Mouse (Mus musculus) adrenal gland, postnatal 10 days (tissue): Measurements from ENCODE around the gene Cspg4. TPM values are rescaled to one million over a fixed set of nuclear protein-coding genes. Genes with fewer than 3 reads are reported as not detected.
"Not testable (repeated sequence)": the region's sequence is repeated elsewhere in the genome, so short reads cannot be mapped to it uniquely, and the experiment has no call there.

Experiments
- DNase-seq: peaks from one replicate; pipeline ENCODE4 v3.0.0; 2021; ENCODE audit warnings: mixed read lengths
- total RNA-seq, 2 experiments: library from RNA; stranded (reverse); gene quantifications; 2 replicates each; pipeline ENCODE4 v1.2.3; 2021

Gene Cspg4
- total RNA-seq, 2 experiments from 2014 or later, result 14.8 to 20.7 TPM

DNA sequence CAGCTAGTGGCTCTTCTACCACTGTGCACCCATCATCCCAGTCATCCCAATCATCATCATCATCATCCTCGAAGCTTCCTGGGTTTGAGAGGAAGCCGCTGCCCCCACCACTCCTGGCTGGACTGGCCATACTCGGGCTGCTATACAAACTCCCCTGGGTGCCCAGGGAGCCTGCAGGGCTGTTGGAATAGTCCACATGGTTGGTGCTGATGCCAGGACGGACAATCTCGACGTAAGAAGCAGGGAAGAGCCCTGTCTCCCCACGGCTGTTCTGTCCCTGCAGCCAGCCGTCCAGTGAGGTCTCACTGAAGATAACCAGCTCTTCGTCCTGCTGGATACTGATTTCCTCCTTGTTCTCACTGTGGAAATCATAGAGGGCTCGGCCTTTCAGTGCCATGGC is 61.6 kb downstream of the Cspg4 start:
- DNase-seq, result no peak

DNA sequence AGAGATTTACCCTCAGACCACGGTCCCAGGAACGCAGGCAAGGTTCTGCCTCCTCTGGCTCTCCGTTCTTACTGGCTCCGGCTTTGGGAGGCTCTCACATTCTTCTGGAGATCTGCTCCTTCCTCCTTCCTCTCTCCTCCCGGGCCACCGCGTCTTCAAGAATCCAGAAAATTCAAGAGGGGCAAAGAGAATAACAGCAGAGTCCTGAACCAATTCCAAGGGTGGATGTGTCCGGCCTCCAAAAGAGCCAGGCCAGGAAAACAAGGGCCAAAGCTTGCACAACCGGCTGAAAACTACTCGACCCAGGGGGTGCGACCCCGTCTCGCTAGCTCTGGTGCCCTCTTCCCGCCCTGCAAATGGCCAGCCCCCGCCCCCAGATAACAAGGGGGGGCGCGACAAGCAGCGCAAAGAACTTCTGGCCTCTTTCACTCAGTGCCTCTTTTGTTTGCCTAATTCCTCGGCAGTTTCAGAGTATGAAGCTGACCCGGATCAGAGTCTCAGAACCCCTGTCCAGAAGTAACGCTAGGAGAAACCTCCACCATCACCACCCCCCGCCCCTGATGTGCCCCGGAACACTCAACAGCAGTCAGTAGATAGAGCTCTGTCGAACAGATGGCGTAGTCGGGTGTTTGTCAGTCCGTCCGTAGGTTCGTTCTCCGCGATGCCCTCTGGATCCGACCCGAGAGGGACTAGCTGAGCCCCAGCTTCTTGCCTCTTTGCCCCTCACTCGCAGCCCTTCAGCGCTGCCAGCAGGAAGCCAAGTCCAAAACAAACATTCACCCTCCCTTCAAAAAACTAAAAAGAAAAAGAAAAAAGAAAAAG is 62.6 kb downstream of the Cspg4 start:
- peak; percentile 59 for DNase-seq

DNA sequence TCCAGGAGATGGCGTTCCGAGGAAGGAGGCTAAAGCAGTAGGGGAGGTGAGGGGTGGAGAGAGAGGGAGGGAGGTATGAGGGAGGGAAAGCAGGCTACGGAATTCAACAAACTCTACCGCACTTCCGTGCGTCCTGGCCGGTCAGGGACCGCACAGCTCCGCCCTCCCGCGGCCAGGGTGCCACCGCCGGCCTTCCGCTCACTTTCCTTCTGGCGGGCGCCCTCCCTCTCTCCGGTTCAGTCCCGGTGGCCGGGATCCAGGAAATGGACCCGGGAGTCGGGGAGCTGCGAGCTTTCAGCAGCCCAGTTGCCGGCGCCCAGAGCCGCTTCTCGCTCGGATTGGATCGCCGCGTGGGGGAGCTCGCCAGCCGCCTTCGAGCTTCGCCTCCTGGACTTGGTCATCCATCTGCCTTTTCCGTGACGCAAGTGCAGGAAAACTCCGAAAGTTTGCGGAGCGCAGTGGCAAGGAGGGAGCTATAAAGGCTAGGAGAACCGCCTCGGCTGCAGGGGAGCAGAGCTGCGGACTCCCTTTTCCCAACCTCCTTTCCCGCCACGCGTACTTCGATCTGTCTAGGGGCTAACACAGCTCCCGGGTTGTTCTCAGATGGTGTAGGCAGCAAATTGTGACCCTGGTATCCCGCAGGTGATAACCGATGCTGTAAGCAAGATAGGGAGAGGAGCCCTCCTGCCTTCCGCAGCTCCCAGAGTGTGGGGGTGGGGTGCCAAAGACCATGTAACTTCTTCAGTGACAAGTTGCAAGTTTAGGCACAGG is 63.4 kb downstream of the Cspg4 start, which contains the start of gene Snx33:
TSS of gene Snx33 (minus strand) at position 331 of the 771 bp plus-strand sequence.
- peak; percentile 97 for DNase-seq

DNA sequence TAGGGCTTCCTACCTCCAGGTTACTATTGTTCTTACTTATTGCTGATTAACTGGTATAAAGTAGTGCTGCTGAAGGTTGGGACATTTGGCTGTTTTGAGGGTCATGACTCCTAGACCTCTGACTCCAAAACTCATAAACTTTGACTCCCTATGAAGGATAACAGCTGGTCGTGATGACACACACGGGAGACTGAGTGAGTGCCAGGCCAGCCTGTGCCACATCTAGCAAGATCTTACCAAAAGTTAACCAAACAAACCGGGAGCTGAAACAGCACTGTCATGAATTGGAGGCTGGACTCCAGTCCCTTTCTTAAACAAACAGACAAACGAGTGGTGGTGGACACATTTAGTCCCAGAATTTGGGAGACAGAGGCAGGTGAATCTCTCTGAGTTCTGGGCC is 64.7 kb downstream of the Cspg4 start:
- no peak for DNase-seq

DNA sequence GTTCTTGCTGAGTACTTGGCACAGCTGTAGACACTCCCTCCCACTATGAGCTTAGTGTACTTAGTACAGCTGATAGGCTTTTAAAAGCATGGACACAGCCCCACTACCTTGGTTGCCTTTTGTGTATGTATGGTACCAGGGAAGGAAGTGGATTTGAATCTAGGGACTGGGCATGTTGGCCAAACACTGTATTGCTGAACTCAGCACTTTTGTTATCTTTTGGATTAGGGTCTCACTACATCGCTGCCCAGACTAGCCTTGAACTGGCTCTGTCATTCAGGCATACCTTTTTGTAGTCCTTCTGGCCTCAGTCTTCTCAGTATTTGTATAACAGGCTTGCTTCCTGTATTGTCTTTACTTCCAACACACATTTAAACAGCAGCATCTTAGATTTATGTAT is 65.7 kb downstream of the Cspg4 start:
- DNase-seq, result no peak

DNA sequence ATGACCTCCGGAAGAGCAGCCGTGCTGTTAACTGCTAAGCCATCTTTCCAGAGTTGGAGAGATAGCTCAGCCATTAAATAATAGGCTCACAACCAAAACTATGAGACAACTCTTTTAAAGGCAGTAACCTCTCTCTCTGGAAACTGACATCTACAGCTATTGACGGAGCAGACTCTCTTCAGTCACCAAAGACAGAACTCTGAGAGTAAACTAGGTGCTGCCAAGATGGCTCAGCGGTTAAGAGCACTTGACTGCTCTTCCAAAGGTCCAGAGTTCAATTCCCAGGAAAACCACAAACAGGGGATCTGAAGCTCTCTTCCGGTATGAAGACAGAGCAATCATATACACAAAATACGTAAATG is 72.0 kb downstream of the Cspg4 start:
- DNase-seq, result no peak

DNA sequence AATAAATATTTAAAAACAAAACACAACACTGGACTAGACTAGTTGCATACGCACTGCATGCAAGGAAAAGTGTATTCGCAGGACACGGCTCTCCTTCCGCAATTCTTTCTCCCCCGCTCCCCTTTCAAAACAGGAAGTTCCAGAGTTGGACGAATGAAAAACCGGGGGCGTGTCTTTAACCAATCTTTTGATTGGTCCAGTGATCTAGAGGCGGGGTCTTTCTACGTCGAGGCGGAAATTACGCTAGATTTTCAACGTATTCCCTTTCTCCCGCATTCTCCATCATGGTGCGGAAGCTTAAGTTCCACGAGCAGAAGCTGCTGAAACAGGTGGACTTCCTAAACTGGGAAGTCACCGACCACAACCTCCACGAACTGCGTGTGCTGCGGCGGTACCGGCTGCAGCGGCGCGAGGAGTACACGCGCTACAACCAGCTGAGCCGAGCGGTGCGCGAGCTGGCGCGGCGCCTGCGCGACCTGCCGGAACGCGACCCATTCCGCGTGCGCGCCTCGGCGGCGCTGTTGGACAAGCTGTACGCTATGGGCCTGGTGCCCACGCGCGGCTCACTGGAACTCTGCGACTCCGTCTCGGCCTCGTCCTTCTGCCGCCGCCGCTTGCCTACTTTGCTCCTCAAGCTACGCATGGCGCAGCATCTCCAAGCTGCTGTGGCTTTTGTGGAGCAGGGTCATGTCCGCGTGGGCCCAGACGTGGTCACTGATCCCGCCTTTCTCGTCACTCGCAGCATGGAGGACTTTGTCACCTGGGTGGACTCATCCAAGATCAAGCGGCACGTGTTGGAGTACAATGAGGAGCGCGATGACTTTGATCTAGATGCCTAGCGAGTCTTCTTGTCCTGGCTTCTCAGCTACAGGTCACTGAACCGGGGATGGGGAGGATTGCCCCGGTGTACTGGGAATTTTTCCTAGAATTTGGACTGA is 72.7 kb downstream of the Cspg4 start, which contains the start of gene Imp3:
TSS of gene Imp3 (plus strand) at position 253 of the 938 bp plus-strand sequence.
- peak; percentile 90 for DNase-seq

DNA sequence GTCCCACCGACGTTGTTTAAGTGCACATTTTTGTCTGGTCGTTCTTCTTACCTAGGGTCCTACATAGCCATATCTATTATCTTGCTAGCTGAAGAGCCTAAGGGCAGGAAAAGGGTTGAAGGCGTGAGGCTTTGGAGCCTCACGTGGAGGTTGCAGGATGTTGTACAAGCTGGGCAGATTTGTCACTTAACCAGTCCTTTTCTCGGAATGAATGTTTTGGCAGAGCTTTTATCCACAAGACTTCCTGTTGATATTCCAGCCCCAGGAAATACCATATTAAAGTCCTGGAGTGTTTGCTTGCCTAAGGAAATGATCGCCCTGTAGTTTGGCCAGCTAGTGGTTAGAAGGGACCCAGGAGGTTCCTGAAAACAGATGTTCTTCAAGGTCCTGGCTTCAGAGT is 73.5 kb downstream of the Cspg4 start:
- DNase-seq, result no peak

DNA sequence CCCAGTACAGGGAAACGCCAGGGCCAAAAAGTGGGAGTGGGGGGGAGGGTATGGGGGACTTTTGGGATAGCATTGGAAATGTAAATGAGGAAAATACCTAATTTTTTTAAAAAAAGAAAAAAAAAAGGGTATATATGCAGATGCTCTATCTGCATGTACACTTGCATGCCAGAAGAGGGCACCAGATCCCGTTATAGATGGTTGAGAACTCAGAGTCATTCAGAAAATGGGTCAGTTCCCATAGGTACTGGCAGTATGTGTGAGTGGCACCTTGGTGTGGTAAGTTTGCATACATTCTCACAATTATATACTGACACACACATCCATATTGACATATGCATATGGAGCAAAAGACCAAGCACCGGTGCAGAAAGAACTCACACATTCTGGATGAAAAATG is 82.6 kb downstream of the Cspg4 start:
- peak; percentile 58 for DNase-seq

DNA sequence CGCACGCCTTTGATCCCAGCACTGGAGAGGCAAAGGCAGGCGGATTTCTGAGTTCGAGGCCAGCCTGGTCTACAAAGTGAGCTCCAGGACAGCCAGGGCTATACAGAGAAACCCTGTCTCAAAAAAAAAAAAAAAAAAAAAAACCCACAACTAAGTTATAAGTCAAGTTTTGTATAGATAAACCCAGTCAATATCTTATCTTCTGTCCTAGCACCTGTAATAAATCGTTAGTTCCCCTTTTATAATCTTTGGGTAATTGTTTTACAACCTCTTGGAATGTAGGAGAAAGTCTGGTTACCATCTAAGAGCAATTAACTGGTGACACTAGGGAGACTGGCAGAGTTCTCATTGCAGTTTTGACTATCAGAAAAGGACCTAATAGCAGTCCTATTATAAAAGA is 83.9 kb downstream of the Cspg4 start:
- DNase-seq, result not testable (repeated sequence)

Other genes starting within 250 kb of the Cspg4 start
- 1 to 10 TPM; 2.6 to 5.1 TPM for gene Lingo1, start 68.6 kb upstream of the Cspg4 start, total RNA-seq
- gene Odf3l1, start 354 bp upstream of the Cspg4 start, total RNA-seq, result 1 to 10 TPM; 2.0 to 3.2 TPM
- gene Snx33, start 63.3 kb downstream of the Cspg4 start, total RNA-seq, result 10 to 100 TPM; 16.6 to 19.5 TPM
- gene Imp3, start 72.4 kb downstream of the Cspg4 start, total RNA-seq, result 10 to 100 TPM; 84.4 to 87.6 TPM
- 10 to 100 TPM in 1 of 2 experiments, 1 to 10 TPM in 1; 9.7 to 11.4 TPM for gene Snupn, start 85.8 kb downstream of the Cspg4 start, total RNA-seq
- 10 to 100 TPM; 39.3 to 41.1 TPM for gene Ptpn9, start 129.9 kb downstream of the Cspg4 start, total RNA-seq
- gene Sin3a, start 207.0 kb downstream of the Cspg4 start, total RNA-seq, result 10 to 100 TPM; 53.0 to 59.1 TPM